Mouse (Mus musculus) neutrophil, adult 5-6 weeks (primary cell): ENCODE results near the gene Rhou. TPM values are rescaled to one million over a fixed set of nuclear protein-coding genes. Genes with fewer than 3 reads are reported as not detected.

ENCODE experiments used
- ATAC-seq: fragments of 151-379, 151-347 bp; 2 replicates; pipeline ENCODE4 v1.8.0; 2017; ENCODE audit warnings: mild to moderate bottlenecking, moderate TSS enrichment; ENCODE audit not compliant: insufficient number of reproducible peaks, poor library complexity, low FRiP score, severe bottlenecking; ENCODE audit errors: extremely low read depth
- total RNA-seq: library from RNA; stranded (forward); fragments of 200-1000 nt; gene quantifications from 2 replicates; pipeline ENCODE4 v1.2.3, GENCODE M21; 2017

Gene Rhou
- total RNA-seq, 1 experiment from 2014 or later, result 3.7 TPM

DNA sequence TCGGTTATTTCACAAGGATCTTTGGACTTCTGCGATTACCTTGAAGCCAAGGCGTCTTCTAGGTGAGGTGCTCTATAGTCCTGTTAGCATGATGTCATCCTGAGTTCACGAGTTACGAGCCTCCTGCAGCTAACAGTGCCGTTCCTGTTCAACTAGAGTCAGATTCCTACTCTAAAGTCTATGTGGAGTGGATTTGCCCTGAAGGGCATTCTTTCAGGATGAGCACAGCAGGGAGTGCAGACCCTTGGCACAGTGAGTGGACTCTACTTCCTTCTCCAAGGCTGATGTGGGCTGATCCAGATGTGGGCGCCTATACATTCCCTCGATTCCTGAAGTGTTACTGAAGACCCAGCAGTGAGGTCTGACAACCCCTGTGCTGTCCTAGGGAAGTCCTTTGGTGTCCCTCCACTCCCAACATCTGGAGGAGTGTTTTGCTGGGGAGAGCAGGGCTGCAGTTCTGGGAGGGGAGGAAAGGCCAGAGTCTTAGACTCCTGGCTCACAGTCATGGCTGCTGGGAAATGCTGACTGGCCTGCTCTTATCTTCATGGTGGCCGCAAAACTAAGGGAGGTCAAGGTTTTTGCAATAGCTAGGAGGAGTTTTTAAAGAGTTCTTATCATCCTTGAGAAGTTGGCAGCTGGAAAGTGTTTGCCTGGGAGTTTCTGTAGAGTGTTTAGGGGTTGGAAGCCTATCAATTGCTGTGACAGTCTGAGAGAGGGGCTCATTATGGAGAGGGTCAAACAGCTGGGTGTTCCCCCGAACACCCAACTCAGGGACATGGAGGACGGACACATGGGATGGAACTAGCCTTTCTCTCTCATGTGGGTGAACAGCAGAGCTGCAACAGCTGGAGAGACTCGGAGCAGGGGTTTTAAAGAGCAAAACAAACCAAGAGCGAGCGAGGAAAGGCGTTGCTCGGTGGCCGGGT lies 5.2 kb upstream of the Rhou start:
- no peak for ATAC-seq

- ATAC-seq, result no peak
Observed at GRCm38 (mm10) chr8:123649483-123649882, 4.2 kb upstream of the Rhou start.

DNA sequence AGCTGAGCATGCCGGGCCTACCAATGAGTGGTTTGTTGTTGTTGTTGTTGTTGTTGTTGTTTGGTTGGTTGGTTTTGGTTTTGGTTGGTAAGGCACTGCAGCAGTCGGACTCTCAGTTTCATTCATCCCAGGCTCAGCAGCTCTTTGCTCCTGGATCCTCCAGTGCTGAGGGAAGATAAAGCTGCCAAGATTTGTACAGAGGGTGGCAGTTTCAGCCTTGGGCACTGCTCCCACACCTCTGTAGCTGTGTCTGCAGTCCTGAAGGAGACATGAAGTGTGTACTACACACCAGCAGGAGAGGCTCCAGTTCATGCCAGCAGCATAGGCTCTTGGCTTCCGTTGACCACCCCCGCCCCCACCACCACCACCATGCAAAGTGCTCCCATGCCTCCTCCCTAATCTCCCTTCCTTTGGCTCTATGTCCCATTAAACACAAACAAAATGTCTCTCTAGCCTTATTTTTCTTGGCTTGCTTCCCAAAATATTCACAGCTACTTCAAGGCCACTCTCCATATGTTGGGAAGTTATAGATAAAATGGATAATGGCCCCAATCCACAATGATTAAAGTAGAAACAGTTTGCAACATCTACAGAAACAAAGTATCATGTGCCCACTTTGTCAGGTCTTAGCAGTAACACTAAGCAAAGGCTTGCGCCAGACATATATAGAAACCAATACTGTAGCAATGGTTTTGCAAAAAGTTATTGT lies 2.2 kb upstream of the Rhou start:
- ATAC-seq, result no peak

DNA sequence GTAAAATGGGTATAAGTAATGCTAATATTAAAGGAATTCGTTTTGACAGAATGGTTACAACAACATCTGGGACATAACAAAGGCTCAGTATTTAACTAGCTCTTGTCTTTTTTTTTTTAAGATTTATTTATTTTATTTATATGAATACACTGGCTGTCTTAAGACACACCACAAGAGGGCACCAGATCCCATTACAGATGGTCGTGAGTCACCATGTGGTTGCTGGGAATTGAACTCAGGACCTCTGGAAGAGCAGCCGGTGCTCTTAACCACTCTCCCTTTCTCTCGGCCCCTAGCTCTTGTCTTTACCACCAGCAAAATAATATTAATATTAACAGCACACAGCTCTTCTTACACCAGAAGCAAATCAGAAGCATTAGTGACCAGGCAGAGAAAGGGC lies 1.1 kb upstream of the Rhou start:
- ATAC-seq, result no peak

DNA sequence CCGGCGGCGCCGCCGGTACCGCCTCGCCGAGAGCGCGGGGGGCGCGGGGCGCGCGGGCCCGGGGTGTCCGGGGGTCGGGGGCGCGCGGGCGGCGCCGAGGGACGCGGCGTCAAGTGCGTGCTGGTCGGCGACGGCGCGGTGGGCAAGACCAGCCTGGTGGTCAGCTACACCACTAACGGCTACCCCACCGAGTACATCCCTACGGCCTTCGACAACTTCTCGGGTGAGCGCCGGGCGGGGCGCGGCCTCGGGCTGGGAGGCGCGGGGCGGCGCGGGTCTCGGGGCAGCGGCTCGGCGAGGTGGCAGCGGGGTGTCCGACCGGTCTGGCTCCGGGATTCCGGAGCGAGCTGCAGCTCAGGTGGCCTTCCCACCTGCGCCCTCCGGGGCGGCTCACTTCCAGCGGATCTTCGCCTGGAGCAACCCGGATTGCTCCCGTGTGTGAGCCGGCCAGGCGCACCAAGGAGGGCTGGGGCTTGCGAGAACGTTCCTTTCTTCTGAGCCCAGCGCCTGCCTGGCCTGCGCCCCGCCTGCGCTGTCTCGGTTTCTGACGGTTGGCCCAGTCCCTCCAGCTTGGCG lies 353 bp downstream of the Rhou start:
- no peak for ATAC-seq

GRCm38 (mm10) chr8:123654763-123655162 lies 1.0 kb downstream of the Rhou start:
- no peak for ATAC-seq

DNA sequence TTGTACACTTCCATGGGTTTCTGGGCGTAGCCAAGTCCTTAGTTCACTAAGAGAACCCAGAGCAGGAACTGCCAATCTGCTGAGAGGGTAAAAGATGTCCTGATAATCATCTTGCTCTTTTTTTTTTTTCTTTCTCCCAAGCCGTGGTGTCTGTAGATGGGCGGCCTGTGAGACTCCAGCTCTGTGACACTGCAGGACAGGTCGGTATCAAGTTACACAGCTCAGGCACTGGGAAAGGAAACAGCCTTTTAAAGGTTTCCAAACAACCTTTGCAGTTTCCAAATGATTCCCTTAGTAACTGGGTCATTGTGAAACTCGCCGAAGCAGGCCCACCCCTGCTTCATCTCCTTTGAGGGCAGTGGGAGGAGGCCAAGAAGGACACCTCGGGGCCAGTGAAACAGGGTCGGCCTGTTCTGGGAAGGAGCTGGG lies 1.6 kb downstream of the Rhou start:
- ATAC-seq, result no peak

GRCm38 (mm10) chr8:123657826-123658225 lies 4.1 kb downstream of the Rhou start:
- no peak for ATAC-seq

DNA sequence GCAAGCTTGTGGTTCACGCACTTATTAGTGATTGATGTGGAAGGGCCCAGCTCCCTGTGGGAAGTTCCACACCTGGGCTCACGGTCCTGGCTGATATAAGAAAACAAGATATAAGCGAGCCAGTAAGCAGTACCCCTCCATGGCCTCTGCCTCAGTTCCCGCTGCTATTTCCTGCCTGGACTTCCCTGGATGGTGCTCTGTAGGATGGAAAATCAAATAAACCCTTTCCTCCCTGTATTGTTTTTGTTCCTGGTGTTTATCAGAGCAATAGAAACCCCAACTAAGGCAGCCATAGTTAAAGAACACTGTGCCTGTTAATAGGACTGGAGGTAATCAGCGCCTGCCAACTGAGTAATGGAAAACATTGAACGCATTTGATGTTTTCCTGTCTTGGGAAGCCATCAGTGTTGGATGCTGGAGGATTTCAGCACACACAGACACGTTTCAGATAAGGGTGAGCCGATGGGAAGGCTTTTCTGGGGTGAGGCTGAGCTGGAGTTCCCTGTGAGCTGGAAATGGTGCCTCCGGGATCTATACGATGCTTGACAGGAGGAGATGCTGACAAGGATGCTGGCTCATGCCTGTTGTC lies 5.8 kb downstream of the Rhou start:
- no peak for ATAC-seq

- ATAC-seq, result no peak
Observed at GRCm38 (mm10) chr8:123661515-123661914, 7.8 kb downstream of the Rhou start.

- ATAC-seq, result no peak
Observed at GRCm38 (mm10) chr8:123665580-123665979, 11.9 kb downstream of the Rhou start.

DNA sequence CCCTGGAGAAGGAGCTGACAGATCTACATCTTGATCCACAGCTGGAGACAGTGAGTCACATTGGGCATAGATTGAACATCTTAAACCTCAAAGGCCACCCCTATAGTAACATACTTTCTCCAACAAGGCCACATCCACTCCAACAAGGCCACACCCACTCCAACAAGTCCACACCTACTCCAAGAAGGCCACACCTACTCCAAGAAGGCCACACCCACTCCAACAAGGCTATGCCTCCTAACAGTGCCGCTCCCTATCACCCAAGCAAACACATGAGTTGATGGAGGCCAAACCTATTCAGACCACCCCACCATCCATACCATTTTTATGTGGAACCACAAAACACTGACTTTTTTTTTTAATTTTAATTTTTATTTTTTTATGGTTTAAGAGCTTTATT lies 13.1 kb downstream of the Rhou start:
- ATAC-seq, result no peak

- ATAC-seq, result no peak
Observed at GRCm38 (mm10) chr8:123668681-123669080, 15.0 kb downstream of the Rhou start.

DNA sequence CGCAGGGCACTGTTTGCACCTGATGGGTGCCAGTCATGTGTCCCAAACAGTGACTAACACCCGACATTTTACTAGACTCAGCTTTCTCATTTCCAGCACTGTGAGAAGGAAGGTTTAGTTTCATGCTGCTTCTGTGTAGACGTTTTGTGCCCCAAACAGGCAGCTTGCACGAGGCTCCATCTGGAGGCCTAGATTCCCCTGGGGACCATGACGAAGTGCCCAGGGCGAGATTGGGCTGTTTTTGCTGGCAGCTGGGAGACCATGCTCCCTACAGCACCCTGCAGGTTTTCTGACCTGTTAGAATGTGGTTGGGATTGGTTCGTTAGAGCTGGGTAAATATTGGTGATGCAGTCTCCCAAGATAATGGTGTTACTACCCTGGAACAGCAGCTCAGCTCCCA lies 17.0 kb downstream of the Rhou start:
- no peak for ATAC-seq

GRCm38 (mm10) chr8:123671454-123671853 lies 17.7 kb downstream of the Rhou start:
- no peak for ATAC-seq

GRCm38 (mm10) chr8:123672648-123673047 lies 18.9 kb downstream of the Rhou start:
- ATAC-seq, result no peak

DNA sequence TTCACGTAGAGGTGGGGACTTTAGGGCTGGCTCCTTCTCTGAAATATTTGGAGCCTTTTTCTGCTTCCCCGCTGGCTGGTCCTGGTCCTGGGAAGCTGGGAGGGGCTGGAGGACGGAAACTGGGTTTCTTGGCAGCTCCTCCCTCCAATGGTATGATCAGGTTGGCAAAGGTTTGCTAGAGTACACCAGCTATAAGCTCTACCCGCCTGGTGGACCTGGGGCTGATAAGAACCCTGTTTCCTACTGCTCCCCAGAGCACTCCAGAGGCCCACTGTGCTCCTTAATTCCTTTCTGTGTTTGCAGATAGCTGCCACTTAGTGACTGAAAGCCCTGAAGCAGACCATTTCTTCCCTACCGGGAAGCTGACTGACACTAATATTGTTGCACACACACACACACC lies 21.9 kb downstream of the Rhou start:
- no peak for ATAC-seq

DNA sequence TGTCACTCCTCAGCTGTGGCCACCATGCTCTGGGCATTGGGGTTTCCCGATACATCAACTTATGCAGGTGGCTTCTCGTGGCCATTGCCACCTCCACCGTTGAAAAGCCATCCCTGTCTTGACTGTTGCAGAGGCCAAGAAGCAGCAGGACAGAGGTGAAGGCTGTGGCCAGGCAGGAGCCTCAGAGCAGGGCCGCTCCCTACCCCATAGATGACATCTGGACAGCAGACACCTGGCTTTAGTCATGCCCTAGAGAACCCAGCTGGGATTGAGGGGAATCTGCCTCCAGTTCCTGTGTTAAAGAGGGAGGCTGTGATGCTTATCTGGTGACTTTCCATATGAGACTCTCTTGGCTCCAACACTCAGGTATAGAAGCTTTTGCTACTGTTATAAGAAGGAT lies 24.7 kb downstream of the Rhou start:
- ATAC-seq, result no peak

GRCm38 (mm10) chr8:123682073-123682761 lies 28.5 kb downstream of the Rhou start:
- ATAC-seq, result no peak
